Mouse (Mus musculus): ENCODE results near the gene Pirt. TPM values are rescaled to one million over a fixed set of nuclear protein-coding genes. Genes with fewer than 3 reads are reported as not detected.

Gene Pirt
- total RNA-seq, 2 experiments from 2014 or later, result 0.11 to 0.57 TPM

DNA sequence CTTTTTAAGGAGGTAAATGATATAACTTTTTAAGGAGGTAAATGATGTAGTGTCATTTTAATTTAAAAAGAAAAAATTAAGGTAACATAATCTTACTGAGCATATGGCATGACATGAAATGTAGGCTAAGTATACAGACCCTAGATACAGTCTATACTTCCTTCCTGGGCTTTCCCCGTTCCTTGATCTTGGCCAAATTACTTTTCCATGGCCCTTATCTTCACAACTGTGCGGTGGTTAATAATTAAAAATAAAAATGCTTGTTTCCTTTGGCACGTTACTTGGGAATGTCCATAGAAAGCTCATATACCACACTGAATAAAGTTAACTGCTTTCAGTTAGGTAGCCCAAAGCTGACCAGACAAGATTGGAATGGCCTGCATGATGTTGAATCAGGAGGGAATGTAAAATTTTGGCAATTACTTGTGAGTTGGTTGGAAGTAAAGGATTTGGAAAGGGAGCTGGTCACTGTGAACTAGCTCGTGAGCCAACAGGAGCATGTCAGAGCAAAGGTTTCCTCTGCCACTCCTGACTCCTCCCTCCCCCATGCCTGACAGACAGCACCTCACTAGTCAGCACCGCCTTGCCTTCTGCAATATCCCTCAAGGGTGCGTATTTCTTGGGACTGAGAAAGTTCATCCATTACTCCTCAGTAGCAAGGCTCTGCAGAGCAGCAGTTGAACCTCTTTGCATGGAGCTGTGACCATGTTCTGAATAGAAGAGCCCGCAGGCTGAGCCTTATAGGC, 22.8 kb downstream of the Pirt start:
- intact Hi-C loops (cut with DNase I), result no loop called here
- DNase-seq (ENCODE audit: low spot score in 2 of 2), result no peak

DNA sequence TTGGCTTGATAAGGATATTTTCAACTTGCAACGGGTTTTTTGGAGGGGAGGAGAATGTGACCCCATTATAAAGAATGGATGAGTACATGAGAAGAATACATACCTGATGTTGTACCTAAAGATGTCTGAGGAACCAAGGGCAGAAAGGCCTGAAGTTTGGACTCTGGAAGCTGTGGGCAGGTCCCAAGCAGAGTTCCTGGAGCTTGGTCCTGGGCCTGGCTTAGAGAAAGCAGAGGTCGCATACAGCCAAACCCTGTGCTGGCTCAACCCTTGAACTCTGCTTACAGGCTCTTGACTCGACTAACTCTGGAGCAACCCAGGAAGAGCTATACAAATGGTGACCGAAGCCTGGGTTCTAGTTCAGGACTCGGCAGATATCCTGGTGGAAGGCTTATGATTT, 30.2 kb downstream of the Pirt start:
- intact Hi-C loops (cut with DNase I), result no loop called here
- no peak for DNase-seq (ENCODE audit: low spot score in 2 of 2)

DNA sequence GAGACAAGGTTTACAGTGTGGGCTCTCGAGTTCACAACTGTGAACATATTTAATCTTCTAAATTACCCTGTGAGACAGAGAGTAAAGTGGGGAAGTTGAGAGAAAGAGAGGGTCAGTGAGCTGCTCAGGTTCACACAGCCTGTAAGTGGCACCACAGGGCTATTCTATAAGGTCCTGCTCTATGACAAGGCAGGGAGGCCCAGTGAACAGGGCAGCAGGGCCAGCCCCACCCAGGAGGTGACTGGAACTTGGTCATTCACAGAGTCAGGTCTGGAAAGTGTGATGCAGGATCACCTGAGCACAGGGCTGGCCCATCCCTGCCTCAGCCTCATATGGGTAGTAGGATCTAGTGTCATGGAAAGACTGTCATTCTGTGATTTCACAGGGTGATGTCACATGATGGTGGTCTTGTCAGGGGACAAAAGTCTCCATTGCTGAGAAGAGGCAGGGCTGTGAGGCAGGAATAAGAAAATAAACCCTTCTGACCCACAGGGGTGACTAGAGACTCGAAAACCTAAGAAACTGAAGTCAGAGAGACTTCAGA, 33.5 kb downstream of the Pirt start:
- no peak for DNase-seq (ENCODE audit: low spot score in 2 of 2)
- intact Hi-C loops (cut with DNase I), result no loop called here

DNA sequence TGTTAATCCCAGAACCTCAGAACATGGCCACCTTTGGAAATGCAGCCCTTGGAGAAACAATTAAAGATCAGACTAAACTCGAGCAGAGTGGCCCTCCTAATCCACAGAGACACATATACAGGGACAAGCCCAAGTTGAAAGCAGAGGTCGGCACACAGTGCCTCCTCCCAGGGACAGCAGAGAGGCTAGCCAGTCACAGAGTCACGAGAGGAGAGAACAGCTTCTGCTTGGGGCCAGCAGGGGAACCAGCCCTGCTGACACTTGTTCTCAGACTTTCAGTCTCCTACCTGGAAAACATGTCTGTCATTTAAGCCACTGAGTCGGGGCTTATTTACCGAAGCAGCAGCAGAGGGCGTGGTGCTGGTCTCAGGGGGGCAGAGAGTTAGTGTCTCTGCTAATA, 34.7 kb downstream of the Pirt start:
- intact Hi-C loops (cut with DNase I), result no loop called here
- DNase-seq (ENCODE audit: low spot score in 2 of 2), result no peak

DNA sequence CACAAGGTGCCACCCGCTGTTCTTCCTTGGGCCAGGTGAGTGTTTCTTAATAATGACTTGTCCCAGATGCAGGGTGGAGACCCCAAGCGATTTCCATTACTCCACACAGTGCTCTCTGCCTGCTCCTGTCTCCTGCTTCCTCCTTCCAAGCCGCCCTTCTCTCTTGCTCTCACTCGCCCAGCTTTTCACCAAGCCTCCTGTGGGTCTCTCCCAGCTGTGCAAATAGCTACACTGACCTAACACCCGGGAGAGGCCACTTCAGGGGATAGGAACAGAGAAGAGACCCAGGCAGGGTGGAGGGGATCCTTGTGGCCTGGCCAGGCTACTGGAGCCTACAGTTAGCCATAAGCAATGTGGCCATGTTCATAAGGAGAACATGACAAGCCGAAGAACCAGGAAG, 35.1 kb downstream of the Pirt start:
- DNase-seq (ENCODE audit: low spot score in 2 of 2), result no peak
- intact Hi-C loops (cut with DNase I), result no loop called here

DNA sequence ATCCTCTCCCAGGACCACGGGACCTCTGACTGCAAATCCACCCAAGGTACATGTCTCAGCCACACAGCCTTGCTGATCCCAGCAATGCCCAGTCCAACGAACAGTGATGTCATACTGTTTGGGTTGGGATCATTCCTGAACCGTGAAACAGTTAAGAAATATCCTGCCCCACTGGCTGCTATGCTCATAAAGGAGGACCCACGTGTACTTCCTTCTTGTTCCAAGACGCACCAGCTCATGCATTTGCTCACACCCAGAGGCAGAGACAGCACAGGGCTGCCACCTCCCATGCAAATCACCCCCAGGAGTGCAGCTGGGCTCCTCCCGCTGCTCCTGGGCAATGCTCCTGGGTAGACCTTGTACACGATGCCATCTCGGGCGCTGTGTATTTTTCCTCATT, 44.5 kb downstream of the Pirt start, which contains the start of gene Tmem238l:
Gene Tmem238l (plus strand): TSS at position 336 of the 400 bp plus-strand sequence.
- intact Hi-C loops (cut with DNase I), result no loop called here

DNA sequence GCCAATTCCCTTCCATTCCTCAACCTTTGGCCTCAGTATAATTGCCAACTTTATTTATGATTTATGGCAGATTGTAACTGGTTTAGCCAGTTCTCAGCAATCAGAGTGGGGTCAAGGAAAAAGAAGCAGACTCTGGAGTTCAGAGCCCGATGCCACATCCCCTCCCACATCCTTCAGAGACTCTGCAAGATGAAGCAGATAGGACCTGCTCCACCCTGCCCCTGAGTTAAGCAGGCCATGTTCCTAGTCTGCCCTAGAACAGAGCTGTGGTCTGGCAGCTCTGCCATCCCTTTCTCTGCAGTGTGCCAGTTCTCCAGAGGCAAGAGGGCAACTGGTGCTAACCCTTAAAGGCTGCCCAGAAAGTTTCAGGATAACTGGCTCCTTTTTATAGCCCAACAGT, 49.0 kb downstream of the Pirt start:
- DNase-seq (ENCODE audit: low spot score in 2 of 2), result no peak
- intact Hi-C loops (cut with DNase I), result no loop called here

More for the DNA sequence above, 44.5 kb downstream of the Pirt start, which contains the start of gene Tmem238l:
- no peak for DNase-seq (ENCODE audit: low spot score in 2 of 2)

DNA sequence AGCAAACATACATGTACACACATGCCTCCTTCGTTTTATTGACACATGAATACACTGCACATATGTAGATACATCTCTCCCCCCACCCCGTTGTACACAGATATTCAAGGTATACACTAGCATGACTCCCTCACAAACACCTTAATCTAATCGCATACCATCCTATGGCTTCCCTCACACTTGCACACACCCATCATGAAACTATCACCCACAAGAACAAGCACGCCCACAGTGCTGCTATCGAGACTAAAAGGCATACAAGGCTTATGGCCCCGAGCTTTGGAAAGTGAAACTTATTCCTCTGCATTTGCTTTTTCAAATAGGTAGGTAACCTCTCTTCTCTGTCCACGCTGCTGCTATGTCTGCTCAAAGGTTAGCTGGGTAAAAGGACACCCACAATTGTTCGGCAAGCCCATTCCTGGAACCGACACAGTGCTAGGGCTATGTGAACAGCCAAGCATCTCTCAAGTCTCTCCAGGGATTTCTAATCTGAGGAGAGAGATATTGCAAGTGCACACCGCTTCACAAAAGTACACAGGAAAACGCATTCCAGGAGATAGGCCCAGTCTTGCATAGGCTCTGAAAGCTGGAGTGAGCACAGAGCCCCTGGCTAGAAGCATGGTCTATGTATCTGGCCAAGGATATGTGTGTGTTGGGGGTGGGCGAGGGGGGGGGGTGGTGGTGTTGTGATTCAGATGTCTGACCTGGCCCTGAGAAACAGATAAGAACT, 49.8 kb downstream of the Pirt start:
- intact Hi-C loops (cut with DNase I), result no loop called here
- no peak for DNase-seq (ENCODE audit: low spot score in 2 of 2)

DNA sequence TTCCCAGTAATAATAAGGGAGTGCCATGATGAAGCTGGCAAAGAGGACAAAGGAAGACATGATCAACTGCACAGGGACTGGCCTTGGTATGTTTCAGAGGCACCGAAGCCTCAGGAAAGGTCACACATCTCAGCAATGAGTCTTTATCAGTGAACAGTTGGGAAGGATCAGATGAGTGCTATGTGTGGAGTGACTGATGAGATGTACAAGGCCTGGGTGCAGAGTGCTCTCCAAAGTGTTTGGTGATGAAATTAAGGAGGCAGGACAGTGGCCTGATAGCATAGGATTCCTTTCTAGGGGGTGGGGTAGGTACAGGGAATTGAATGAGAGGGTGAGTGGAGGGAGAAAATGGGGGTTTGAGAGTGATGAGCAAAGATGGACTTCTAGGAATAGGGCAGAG, 51.7 kb downstream of the Pirt start:
- intact Hi-C loops (cut with DNase I), result no loop called here
- no peak for DNase-seq (ENCODE audit: low spot score in 2 of 2)

DNA sequence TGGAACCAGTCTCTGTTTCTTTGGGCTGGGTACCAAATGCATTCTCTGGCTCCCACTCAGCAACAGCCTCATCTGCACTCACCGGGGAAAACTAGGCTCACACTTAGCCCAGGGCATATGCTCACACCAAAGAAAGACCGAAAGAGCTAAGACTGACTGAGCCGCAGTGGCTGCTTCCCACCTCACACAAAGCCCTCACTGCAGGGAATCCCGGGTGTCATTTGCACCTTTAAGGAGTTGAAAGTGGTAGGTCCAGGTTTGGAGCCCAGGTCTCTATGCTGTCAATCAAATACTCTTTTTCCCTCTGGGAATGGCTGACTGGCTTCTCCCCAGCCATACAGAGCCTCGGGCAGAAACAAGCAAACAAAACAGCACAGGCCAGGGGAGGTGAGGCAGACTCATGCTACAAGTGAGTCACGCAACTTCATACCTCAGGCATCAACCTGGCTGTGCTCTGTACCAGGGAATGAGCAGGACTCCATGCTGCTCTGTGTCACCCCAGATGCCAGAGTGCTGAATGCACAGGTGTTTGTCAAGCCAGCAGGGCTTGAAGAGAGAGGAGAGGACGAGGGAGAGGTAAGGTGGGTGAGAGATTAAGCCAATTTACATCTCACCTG, 54.8 kb downstream of the Pirt start:
- no peak for DNase-seq (ENCODE audit: low spot score in 2 of 2)
- intact Hi-C loops (cut with DNase I), result no loop called here

DNA sequence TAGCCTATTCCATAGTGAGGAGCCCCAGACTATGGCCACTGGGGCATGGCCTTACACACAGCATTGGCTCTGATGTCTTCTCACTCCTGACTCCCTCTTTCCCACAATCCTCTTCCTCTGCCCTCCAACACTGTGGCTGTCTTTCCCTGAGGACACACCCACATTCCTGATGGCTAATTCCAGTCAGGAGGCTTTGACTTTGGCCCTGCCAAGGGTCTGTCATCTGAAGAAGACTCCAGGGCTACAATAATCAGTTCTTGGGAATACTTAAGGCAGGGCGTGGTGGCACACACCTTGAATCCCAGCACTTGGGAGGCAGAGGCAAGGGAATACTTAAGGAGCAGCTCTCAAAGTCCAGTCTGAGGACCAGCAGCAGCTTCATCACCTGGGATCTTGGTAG, 56.8 kb downstream of the Pirt start:
- DNase-seq (ENCODE audit: low spot score in 2 of 2), result no peak
- intact Hi-C loops (cut with DNase I), result no loop called here

DNA sequence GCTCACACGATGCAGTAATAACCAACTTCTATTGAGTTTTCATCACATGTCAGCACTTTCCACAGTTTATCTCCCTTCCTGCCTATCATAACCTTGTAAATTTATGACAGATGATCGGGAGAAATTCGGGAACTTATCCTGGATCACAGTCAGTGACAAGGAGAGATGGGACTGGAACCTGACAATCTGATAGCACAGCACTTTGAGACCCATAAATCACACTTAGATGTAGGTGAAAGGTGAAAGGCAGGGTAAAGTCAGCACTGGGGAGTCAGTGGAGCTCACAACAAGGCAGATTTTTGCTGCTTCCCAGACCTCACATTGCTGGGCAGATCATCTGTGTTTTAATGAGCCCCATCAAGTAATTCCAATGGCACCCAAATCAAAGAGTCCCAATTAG, 61.7 kb downstream of the Pirt start:
- no peak for DNase-seq (ENCODE audit: low spot score in 2 of 2)
- intact Hi-C loops (cut with DNase I), result no loop called here

DNA sequence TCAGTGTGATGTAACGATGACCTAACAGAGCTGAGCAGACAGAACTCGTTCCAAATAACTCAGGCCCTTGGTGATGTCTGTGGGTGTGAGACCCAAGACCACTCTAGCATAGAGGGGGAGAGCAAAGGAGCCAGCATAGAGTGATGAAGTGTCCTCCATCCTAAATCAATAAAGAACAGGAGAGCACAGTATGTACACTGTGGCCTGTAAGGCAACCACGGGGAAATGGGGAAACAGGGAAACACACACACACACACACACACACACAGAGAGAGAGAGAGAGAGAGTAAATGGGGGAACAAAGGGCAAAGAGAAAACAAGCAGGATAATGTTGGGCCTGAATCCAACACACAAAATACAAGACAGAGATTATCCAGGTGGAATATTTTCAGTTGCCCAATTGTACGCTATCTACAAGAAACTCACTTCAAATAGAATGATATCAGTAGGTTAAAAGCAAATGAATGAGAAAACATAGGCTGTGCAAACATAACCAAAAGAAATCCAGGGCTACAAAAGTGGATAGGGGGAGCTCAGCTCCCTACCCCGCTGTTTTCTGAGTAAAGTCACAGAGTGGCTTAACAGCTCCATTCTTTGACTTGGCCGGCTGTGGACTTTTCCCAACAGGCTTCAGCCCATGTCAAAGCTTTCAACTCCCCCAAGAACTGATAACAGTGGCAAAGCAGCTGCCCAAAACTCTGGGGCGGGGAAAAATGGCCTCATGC, 64.0 kb downstream of the Pirt start:
- intact Hi-C loops (cut with DNase I), result no loop called here
- DNase-seq (ENCODE audit: low spot score in 2 of 2), result no peak

Other genes starting within 250 kb of the Pirt start
- gene Tmem238l, start 44.7 kb downstream of the Pirt start, total RNA-seq (2021), result not detected
- gene Tmem220, start 113.2 kb downstream of the Pirt start, total RNA-seq (2021), result under 1 TPM in 1 of 2 experiments, not detected in 1; 0.42 TPM
- gene Adprm, start 140.6 kb downstream of the Pirt start, total RNA-seq (2021), result 10 to 100 TPM; 21.7 to 24.0 TPM
- 1 to 10 TPM; 8.3 to 8.8 TPM for gene Sco1, start 140.7 kb downstream of the Pirt start, total RNA-seq (2021)
- 1 to 10 TPM; 1.8 to 2.1 TPM for gene Myh3, start 166.3 kb downstream of the Pirt start, total RNA-seq (2021)

Measured in left cerebral cortex, postnatal 14 days (tissue).